Mouse (Mus musculus) CD4-positive, CD25-positive, alpha-beta regulatory T cell, adult 2 months (primary cell): ENCODE results near the gene Dctn1.
A peak's percentile ranks its signal among the peaks of the same experiment; 100 is the strongest.

Experiments used
- DNase-seq: peaks from one replicate; pipeline ENCODE4 v3.0.0-alpha.2; 2012; ENCODE audit warnings: low read depth, low spot score

Gene Dctn1

DNA sequence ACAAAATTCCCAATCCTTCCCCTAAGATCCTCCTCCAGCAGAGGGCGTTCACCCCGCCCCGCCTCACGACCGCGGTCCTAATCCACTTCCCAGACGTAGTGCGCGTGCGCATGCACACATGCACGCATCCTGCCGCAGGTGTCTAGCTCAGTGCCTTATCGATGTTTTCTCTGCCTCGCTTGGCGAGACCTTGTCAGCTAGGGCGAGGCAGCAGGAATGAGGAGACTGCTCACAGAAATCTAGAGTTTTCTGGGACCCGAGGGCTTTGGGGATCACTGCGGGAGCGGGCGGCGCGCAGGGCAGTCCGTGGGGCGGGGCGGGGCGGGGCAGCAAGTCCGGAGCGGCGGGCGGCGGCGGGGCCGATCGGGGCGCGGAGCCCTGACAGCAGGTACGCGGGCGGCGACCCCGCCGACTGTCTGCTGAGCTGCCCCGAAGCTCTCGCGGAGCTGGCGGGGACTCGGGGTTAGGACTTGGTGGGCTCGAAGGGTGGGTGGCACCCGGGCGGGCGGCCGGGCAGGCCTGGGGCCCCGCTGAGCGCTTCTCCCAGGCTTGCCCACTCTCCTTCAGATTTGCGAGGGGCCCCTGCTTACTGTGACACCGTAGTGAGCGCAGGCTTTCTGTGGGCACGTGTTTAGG lies at the start of gene Dctn1:
Gene Dctn1 (plus strand): TSS at position 314 of the 636 bp plus-strand sequence.
- DNase-seq: peak; percentile 96

DNA sequence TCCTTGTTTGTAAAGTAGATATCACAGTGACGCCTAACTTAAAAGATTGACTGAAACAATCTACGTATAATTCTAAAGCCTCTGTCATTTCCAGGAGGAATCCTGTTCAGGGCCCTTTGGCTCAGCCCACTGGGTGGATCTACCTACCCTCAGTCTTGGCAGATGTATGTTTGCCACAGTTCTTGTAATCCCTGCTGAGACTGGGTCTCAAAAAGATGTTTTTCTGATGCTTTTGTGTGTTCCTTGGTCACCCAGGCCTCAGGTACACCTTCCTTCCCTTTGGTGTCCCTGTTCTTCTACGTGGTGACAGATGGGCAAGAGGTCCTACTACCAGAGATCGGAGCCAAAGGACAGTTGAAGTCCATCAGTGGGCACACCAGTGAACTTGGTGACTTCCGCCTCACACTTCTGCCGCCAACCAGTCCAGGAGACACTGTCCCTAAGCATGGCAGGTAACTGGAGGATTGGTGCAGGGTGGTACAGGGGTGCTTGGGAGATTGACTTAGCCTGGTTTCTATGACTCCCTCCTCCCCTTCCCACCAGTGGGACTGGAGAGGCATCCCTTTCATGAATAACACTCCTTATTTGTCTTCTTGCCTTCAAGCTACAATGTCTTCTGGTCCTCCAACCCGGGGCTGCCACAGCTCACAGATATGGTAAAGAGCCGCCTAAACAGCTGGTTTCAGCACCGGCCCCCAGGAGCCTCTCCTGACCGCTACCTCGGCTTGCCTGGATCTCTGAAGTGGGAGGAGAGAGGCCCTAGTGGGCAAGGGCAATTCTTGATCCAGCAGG lies 49.2 kb upstream of the Dctn1 start:
- no peak for DNase-seq

DNA sequence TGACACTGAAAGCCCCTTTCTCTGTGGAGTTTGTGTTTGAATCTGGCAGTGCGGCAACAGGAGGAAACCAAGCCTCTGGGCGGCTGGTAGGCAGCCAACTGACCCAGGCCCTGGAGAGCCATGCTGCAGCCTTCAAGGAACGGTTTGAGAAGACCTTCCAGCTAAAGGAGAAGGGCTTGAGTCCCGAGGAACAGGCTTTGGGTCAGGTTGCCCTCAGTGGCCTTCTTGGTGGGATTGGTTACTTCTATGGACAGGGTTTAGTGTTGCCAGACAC lies 48.6 kb upstream of the Dctn1 start:
- no peak for DNase-seq

DNA sequence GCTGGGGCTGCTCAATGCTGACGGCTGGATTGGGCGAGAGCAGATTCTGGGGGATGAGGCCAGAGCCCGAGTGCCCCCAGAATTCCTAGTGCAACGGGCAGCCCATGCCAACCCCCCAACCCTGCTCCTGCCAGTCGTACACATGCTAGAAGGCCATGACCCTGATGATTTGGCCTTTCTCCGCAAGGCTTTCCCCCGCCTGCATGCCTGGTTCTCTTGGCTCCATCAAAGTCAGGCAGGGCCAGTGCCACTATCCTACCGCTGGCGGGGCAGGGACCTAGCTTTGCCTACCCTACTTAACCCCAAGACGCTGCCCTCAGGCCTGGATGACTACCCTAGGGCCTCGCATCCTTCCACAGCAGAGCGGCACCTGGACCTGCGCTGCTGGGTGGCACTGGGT lies 48.1 kb upstream of the Dctn1 start:
- DNase-seq: no peak

DNA sequence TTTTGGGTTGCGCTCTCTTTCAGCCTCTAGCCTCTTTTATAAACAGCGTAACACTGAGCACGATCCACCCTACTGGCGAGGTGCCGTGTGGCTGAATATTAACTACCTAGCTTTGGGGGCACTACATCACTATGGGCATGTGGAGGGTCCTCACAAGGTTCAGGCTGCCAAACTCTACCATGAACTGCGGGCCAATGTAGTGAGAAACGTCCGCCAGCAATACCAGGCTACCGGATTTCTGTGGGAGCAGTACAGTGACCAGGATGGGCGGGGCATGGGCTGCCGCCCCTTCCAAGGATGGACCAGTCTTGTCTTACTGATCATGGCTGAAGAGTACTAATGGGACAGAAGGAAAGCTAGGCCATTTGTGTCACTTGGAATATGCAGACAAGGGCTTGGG lies 47.4 kb upstream of the Dctn1 start:
- DNase-seq: no peak

DNA sequence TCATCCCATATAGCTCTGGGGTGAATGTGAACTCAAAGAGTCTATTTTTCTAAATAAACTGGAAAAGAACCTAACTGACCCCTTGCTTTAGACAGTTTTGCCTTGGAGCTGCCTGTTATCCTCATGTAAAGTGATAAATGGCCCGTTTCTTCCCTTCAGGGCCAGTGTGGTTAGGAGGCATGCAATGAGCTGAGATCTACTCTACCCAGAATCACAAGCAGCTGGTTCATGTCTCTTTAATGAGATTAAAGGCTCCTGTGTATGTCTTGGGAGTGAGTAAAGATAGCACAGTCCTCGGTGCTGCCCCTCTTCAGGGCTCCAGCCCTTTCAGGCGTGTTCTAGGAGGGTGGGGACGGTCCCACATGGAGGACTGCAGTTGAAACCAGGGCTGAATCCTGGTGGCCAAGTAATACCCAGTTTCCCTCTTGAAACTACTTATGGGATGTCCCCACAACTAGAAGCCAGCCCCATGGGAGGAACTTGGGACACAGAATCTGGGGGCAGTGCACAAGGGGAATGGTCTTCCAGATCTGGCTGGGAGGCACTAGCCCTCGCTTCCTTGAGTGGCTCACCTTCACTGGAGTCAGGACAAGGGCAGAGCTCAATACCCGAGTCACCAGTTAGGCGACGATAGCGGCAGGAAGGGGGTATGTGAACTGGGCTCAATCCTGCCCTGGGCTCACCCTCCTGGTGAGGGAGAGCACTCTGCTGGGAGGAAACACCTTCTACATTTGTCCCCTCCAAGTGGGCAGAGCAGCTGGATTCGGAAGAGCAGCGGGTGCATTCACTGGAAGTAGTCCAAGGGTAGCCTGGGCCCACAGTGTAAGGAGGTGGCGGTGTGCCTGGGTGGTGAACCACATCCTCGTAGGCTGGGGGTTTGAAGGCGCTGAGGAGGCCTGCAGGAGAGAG lies 46.6 kb upstream of the Dctn1 start:
- no peak for DNase-seq

DNA sequence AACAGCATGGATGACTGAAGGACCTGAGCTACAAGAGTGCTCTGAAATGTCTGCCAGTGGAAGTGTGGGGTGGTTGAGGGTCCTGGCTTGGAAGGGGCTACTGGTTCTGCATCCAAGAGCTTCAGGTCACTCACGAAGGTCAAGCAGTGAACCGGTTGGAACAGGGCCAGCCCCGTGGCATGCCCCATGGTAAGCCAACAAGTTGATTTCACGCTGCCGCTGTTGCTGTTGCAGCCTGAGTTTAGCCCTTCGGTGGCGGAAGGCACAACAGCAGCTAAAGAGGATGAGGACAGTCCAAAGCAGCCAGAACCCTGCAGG lies 46.0 kb upstream of the Dctn1 start:
- no peak for DNase-seq

DNA sequence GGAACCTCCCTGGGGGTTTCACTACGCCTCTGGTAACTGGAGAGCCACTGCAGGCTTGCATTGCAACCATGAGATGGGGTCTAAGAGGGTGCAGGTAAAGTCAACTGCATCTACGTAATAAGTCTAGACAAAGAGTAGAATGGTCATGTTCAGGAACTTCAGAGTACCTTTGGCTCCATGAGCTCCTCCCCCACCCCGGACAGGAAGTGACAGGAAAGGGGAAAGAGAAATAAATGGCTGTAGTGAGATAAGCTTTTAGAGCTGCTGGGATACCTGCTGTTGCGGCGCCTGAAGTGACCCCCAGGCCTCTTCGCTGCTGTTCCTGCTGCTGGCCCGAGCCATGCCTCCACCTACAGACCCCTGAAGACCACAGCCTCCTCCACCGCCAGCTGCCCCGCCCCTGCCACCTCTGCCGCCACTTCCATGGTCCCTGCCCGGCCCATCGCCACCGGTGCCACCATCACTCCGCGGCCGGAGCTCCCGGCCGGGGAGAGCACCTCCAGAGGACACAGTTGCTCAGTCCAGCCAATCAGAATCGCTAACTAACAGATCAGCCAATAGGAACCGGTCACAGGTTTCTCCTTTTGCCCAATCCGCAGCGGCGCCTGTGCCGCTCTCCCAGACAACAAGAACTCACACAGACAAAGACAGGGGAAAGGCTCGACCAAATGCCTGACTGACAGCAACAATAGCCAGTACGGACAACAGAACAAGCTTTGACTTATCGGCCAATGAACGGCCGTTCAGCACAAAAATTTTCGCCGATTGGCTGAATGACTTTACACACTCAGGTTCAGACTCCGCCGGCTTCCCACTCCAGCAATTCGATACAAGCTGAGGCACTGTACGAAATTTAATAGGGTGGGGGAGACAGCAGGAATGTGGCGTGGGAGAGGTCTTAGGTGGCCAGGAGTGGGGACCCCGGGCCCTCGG lies 44.5 kb upstream of the Dctn1 start, which contains the start of gene Wbp1:
Gene Wbp1 (minus strand): TSS at position 630 of the 933 bp plus-strand sequence.
- DNase-seq: peak; percentile 97

DNA sequence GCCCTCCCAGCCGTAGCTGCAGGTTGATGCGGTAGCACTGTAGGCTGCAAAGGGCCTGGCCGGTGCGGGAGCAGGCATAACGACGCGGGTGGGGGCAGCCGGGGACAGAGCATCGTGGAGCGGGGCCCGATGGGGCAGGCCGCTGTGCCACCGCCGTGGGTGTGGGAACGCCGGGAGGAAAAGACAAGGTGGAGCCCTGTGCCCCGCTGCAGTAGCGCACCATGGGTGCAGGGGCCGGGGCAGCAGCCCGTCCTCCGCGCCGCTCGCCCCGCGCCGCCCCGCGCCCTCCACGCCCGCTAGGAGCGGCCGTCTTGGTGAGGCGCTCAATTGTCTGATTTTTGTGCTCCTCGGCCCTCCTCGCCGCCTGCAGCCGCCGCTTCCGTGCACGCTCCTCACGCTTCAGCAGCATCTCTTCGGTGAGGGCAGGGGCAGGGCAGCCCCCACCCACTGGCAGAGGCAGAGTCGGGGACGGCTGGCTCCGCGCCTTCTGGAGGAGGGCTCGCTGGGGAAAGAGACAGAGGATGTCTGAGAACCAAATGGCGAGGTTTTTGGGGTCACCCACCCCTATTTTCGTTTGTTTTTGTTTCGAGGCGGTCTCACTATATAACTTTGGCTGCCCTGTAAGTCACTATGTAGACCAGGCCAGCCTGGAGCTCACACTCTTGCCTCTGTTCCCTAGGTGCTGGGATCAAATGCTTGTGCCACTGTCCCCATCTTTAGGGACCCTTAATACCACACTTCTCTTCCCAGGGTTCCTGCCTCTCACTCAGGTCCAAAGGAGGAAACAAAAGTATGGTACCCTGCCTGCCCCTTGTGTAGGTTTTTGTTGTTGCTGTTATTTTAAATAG lies 43.6 kb upstream of the Dctn1 start:
- DNase-seq: no peak

DNA sequence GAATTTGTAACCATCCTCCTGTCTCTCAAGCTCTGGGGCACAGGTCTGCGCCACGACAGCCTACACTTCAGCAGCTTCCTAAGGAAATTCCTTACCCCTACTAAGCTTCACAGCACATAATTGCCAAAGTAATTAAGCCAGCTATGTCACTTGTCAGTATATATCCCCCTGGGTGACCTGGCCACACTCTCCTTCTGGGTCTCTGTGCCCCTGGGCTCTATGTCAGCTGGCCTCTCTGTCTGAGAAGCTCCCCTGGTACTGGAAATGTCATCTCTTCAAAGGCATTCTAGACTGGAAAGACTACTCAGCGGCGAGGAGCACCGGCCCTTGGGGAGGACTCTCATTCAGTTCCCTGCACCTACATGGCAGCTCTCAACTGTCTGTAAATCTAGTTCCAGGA lies 42.8 kb upstream of the Dctn1 start:
- no peak for DNase-seq

DNA sequence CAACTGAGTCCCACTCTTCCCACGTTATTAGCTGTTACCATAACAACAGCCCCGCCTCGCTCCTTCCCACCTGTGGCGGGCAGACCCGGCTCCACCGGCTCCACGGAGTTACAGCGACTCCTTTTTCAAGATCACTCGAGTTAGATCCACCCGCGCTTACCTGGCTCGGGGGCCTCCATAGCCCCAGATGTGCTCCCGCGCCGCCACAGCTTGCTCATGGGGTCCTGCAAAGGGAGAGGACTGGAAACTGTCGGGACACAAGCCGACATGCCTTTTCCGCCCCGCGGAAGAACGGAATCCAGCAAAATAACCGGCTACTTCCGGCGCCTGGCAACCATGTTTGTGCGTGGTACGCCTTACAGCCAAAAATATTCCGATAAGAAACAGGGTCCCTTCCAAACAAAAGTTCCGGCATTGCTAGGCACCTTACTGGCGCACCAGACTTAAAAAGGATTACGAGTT lies 40.8 kb upstream of the Dctn1 start:
- DNase-seq: peak; percentile 95

DNA sequence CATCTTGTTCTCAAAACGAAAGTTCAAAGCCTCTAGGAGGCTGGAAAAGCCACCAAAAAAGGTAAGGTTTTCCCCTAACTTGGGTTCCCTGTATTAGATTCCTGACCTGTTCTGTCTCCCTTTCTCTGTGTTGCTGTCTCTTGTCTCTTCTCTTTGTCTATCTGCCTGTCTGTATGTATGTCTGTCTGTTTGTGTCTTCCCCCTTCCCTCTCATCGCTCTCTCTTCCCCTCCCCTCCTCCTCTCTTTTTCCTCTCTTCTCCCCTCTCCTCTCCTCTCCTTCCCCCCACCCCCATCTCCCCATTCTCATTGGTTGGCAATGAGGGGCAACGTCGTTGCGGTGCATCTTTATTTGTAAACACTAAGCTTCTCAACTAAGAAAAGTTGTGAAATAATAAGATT lies 40.4 kb upstream of the Dctn1 start, which contains the start of gene Ino80b:
Gene Ino80b (minus strand): TSS at position 101 of the 400 bp plus-strand sequence.
- DNase-seq: no peak

DNA sequence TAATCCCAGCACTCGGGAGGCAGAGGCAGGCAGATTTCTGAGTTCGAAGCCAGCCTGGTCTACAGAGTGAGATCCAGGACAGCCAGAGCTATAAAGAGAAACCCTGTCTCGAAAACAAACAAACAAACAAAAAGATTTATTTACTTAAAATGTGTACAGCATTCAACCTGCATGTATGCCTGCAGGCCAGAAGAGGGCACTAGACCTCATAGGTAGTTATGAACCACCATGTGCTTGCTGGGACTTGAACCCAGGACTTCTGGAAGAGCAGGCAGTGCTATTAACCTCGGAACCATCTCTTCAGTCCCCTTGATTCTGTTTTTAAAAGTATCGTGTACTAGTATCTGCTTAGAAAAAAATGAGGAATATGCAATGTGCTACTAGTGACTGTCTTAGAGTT lies 38.3 kb upstream of the Dctn1 start:
- no peak for DNase-seq

DNA sequence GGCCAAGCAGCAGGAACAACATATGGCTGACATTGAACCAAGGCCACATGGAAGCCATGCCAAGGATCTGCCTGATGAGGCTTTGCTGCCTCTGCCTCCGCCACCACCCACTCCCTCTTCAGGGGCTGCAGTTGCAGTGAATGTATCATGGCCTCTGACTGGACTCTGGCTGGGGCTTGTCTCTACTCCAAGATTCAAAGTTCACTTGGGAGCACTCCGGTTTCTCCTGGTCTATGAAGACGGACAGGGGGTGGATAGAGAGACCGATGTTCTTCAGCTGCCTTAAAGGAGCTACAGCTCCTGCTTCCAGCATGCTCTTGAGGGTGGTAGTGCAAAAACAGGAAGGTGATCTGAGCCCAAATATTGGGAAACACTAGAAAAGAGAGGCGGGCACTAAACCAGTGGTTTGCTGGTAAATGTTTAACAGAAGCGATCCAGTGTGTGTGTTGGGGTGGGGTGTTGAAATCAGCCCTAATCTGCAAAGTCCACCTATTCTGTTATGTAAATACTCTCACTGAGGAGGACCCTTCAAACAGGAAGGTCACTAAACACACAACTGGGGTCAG lies 34.2 kb upstream of the Dctn1 start:
- DNase-seq: no peak

DNA sequence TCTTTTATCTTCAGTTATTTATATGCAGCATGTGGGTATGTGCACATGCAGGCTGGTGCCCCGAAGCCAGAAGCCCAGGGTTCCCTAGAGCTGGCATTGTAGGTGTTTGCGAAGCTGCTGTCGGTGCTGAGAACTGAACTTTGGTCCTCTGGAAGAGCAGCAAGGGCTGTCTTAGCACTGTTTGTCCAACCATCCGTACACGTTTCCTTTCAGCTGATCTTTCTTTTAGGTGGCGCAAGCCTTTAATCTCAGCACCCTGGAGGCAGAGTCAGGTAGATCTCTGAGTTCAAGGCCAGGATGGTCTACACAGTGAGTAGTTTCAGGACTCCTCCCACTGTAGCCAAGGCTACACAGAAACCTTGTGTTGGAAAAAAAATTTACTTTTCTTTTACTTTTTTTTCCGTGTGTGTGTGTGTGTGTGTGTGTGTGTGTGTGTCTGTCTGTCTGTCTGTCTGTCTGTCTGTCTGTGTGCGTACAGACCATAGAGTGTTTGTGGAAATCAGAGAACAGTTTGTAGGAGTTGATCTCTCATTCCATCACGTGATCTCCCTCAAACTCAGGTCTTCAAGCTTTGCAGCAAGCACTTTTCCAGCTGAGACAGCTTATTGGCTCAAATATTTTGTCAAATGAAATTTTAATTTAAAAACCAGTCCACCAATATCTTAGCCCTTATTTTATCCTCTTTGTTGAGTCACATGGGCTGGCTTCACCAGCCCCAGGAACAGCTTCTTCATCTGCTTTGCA lies 33.4 kb upstream of the Dctn1 start:
- DNase-seq: no peak

DNA sequence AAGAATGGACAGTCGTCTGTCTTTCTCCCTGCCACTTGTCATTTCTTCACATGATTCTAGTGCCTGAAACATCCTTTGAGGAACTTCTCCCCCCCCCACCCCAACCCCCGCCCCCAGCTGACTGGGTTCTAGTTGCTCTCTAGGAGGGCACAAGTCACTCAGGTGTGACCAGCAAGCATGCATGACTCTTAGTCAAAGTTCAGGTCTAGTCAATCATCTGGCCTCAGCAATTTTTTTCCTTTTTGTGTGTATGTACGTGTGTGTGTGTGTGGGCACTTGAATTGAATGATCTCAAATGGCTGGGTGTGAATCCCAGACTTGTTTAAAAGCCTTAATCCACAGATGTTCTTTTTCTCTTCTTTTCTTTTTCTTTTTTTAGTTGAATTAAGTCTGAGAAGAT lies 31.5 kb upstream of the Dctn1 start:
- no peak for DNase-seq

DNA sequence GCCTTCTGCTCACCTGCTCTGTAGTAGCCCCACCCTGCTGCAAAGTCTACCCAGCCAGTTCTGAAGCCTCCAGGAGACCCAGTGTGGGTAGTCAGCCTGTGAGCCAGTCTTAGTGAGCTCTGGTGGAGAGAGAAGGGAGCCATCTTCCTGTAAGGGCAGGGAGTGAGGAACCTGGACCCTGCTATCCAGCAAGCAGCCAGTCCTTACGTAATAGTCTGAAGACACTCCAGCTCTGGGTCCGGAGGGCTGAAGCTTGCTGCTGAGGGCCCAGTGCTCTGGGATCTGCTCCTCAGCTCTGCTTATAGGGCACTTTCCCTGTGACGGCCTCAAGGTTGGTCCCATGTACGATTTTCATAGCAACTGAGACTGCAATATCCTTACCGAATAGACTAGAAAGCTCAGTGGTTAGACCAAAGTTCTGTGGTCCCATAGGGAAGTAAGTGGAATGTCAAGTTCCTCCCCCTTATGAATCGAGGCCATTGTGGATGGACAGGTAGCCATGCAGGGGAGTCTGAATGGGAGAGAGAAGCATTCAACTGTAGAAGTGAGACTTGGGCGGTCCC lies 30.7 kb upstream of the Dctn1 start, which contains the start of gene Rtkn:
Gene Rtkn (plus strand): TSS at position 513 of the 563 bp plus-strand sequence.
- DNase-seq: no peak

DNA sequence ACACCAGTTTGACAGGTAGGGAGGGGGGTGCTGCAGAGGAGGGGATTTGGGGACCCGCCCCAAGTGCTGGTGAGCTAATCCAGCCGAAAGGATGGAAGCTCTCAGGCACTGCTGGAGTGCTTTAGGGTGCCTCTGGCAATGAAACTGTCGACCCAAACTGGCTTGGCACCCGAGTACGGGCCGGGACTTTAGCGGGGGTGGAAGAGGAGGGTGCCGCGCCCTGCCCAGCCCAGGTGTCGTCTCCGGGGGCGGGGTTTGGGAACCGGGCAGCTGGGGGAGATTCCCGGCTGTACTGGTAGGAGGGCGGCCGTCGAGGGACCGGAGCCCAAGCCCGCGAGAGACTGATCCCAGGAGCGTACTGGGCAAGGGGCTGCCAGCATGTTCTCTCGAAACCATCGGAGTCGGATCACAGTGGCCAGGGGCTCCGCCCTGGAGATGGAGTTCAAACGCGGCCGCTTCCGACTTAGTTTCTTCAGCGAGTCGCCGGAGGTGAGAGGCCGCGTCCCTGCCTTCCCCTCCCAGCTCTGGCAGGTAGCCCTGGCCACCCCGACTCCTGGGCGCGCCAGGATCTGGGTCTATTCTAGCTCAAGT lies 30.1 kb upstream of the Dctn1 start:
- no peak for DNase-seq
